Mouse (Mus musculus): ENCODE results near the gene Pik3c2g. TPM values are rescaled to one million over a fixed set of nuclear protein-coding genes. Genes with fewer than 3 reads are reported as not detected.

The Pik3c2g gene
- polyA plus RNA-seq, 1 experiment from 2014 or later, result 0.34 TPM

DNA sequence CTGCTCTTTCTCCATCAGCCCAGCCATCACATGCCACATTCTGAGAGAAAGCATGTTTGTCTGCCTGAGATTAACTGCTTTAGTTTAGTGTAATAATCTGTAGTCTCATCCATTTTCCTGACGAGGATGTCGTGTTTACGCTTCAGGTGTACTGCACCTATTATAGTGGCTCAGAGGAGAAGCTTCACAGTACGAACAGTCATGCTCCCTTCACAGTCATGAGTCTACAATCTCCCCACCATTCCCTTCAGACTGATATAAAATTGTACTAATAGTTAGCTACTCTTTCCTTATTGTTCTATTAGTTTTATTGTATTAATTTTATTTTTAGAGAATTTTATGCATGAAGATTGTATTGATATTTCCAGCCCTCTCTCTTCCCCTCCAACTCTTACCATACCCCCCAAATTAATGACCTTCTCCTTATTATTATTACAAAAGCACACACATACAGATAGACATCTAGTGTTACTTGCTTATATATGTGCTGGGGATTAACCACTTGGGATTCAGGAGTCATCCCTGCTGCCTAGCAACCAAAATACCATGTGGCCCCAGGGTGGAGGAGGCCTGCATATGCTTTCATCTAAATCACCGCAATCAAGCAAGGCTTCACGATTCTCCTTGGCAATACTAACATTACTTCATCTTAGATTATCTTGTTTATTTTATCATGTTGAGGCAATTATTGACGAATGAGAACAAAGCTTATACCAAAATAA lies 159.9 kb downstream of the Pik3c2g start:
- 63% methylated on average over 7 of the region's 7 CpGs for WGBS
- H3K4me3 ChIP-seq, result no peak overlapping the region
- peak; percentile 76 for ATAC-seq (replicated peaks)
- H3K27me3 ChIP-seq (replicated peaks), result no peaks in the 10 kb centered on the region
- no peaks in the 10 kb centered on the region for H3K9me3 ChIP-seq
- no peak overlapping the region for H3K4me2 ChIP-seq
- no peak overlapping the region for H3K9ac ChIP-seq
- H3K27ac ChIP-seq, result no peak overlapping the region
- H3K4me1 ChIP-seq, result no peaks in the 10 kb centered on the region
- H3K36me3 ChIP-seq (replicated peaks), result no peaks in the 10 kb centered on the region

DNA sequence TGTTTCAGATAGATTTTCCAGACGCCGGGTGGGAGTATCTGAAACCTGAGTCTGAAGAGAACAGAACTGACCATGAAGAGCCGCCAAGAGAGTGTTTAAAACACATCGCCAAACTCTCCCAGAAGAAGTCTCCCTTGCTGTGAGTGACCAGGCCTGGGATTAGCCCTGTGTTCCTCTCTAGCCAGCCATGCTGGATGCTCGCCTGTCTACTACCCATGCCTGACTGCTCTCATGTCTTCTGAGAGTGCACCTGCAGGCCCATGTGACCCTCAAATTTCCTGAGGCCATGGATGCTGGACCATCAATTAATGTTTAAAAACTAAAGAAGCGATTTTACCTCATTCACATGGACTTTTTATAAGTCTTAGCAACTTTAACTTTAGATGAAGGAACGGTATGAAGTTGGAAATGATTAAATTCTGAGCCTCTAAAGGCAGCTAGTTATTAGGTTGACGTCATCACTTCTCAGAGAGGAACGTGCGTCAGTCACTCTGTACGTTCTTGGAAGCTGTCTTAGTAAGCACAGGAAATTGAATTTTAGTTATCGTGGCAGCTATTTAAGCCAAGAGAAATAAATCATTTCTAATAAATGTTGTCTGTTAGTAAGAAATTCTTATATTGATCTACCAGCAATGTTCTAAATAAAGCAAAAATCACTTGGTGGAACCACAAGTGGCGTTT lies 161.2 kb downstream of the Pik3c2g start:
- Histone ChIP-seq H3K9me3 (no peaks in the 10 kb centered on the region), H3K36me3 (replicated peaks) (no peaks in the 10 kb centered on the region), H3K4me2 (no peak overlapping the region), H3K9ac (no peak overlapping the region), H3K4me3 (no peak overlapping the region), H3K4me1 (no peaks in the 10 kb centered on the region), H3K27me3 (replicated peaks) (no peaks in the 10 kb centered on the region), H3K27ac (no peak overlapping the region)
- 86% methylated on average over 13 of the region's 13 CpGs for WGBS
- ATAC-seq (replicated peaks), result no peak

DNA sequence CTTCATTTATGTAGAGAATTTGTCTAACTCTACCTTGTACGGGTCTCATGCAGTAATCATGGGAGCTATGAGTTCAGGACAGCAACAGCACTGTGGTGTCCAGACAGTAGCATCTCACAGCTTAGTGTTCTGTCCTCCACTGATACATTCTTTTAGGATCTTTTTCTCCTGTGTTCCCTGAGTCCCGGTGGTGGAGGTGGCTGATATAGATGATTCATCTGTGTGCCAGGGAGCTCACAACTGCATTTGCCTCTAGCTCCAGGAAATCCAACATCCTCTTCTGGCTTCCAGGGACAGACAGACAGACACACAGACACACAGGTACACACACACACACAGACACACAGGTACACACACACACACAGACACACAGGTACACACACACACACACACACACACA lies 163.6 kb downstream of the Pik3c2g start:
- Histone ChIP-seq H3K27ac (no peak overlapping the region), H3K9ac (no peak overlapping the region), H3K4me2 (no peak overlapping the region), H3K27me3 (replicated peaks) (no peaks in the 10 kb centered on the region), H3K4me3 (no peak overlapping the region), H3K4me1 (no peaks in the 10 kb centered on the region), H3K36me3 (replicated peaks) (no peaks in the 10 kb centered on the region), H3K9me3 (no peaks in the 10 kb centered on the region)
- 94% methylated on average over 2 of the region's 2 CpGs for WGBS
- no peak for ATAC-seq (replicated peaks)

GRCm38 (mm10) chr6:139751022-139751421 lies 164.0 kb downstream of the Pik3c2g start:
- Histone ChIP-seq H3K4me1 (no peaks in the 10 kb centered on the region), H3K27ac (no peak overlapping the region), H3K36me3 (replicated peaks) (no peaks in the 10 kb centered on the region), H3K27me3 (replicated peaks) (no peaks in the 10 kb centered on the region), H3K4me3 (no peak overlapping the region), H3K9ac (no peak overlapping the region), H3K4me2 (no peak overlapping the region), H3K9me3 (no peaks in the 10 kb centered on the region)
- 74% methylated on average over 3 of the region's 3 CpGs for WGBS
- no peak for ATAC-seq (replicated peaks)

DNA sequence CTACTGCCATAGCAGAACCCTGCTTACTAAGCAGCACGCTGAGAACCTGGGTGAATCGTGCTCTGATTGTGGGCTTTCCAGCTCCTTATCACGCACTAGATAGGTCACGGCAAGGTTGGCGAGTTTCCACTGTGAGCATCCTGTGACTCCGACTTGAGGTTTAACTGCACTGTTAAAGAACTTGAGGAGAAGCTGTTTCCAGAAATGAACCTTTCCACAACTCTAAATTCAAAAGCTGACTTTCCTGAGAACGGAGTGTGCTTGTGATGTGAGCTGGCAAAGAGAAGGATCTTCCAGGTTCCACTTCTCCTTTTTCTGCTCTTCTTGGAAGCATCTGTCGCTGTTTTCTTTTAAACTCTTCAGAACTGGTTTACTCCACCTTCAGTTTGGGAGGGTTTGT lies 170.9 kb downstream of the Pik3c2g start:
- Histone ChIP-seq H3K4me2 (no peak overlapping the region), H3K9ac (no peak overlapping the region), H3K36me3 (replicated peaks) (no peaks in the 10 kb centered on the region), H3K4me3 (no peak overlapping the region), H3K27ac (no peak overlapping the region), H3K9me3 (no peaks in the 10 kb centered on the region), H3K27me3 (replicated peaks) (no peaks in the 10 kb centered on the region), H3K4me1 (peaks cover 19% of the 10 kb centered on the region)
- WGBS, result 95% methylated on average over 8 of the region's 8 CpGs
- ATAC-seq (replicated peaks), result no peak

DNA sequence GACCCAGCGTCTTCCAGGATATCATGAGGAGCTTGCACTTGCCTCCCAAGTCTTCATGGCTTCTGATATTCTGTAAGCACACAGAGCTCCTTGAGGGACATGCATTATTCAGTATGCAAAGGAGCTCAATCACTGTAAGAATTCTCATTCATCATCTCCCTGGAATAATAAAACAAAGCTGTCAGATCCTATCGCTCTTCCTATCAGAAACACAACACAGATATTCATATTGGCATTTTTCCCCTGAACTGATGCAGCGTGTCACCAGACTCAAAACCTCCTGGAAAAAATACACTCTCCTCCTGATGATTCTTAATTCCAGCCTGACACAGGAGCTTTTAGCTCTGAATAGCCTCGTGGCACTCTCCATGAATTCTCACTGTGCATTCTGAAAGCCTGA lies 174.0 kb downstream of the Pik3c2g start:
- ATAC-seq (replicated peaks), result no peak; the same call in 1 of the 2 replicates
- Histone ChIP-seq H3K4me3 (no peak overlapping the region), H3K36me3 (replicated peaks) (no peaks in the 10 kb centered on the region), H3K27ac (0 out of 2 replicates have a peak overlapping the region, but pooled peaks have one; percentile 34), H3K27me3 (replicated peaks) (no peaks in the 10 kb centered on the region), H3K4me2 (peak overlapping the region; percentile 13; the same call in 1 of the 2 replicates), H3K9ac (no peak overlapping the region), H3K9me3 (no peaks in the 10 kb centered on the region), H3K4me1 (peaks cover 19% of the 10 kb centered on the region)
- WGBS, result 17% methylated on average over 4 of the region's 4 CpGs

GRCm38 (mm10) chr6:139764398-139764797 lies 177.4 kb downstream of the Pik3c2g start:
- H3K36me3 ChIP-seq (replicated peaks), result no peaks in the 10 kb centered on the region
- H3K27me3 ChIP-seq (replicated peaks), result no peaks in the 10 kb centered on the region
- H3K9me3 ChIP-seq, result no peaks in the 10 kb centered on the region
- peaks cover 19% of the 10 kb centered on the region for H3K4me1 ChIP-seq
- no peak overlapping the region for H3K9ac ChIP-seq
- H3K4me3 ChIP-seq, result no peak overlapping the region
- no peak for ATAC-seq (replicated peaks)
- H3K4me2 ChIP-seq, result no peak overlapping the region
- H3K27ac ChIP-seq, result no peak overlapping the region
- WGBS, result 88% methylated on average over 3 of the region's 3 CpGs

DNA sequence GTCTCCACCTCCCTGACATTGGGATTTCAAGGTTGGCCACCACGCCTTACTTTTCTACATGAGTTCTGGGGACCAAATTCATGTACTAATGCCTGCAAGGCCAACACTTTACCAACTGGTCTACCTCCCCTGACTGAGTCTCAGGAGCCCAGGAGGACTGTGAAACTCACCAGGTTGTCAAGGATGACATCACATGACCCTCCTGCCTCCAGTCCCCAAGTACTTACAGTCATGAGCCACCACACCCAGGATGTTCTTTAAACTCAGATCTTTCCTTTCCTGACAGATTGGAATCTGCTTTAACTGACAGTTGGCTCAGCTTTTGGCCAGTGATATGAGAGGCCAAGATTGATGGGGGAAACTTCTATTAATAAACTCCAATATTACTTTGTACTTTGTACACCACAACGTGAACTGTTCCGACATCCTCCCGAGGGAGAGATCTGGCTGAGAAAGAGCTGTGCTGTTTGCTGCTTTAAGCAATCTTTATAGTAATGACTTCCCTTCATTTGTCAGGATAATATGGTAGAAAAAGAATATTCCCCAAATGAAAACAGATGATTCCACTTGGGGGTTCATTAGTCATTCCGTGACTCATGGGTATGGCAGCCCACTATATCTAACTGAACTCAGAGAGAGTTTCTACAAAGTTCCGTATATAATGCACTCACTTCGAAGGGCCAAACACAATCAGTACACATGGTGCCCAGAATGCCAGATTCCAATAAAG lies 182.9 kb downstream of the Pik3c2g start:
- ATAC-seq (replicated peaks), result no peak
- Histone ChIP-seq H3K36me3 (replicated peaks) (no peaks in the 10 kb centered on the region), H3K9ac (no peak overlapping the region), H3K4me1 (no peaks in the 10 kb centered on the region), H3K27ac (no peak overlapping the region), H3K4me3 (no peak overlapping the region), H3K9me3 (no peaks in the 10 kb centered on the region), H3K27me3 (replicated peaks) (no peaks in the 10 kb centered on the region), H3K4me2 (no peak overlapping the region)
- WGBS, result 90% methylated on average over 7 of the region's 7 CpGs

DNA sequence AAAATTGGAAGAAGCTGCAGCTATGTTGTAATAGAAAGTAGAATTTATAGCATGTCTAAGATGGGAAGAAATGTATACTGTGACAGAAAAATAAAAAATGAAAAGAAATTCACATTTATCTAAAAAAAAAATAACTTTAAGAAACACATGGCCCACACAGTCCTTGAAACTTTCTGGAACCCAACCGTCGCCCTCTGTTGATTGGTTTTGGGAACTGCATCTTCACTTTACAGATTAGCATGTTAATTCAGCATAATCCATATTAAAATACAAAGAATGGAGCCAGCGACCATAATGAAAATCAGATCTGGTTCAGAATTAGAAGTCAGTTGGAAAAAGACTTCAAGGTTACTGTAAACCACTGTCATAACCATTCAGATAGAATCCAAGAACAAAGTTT lies 183.5 kb downstream of the Pik3c2g start:
- Histone ChIP-seq H3K27me3 (replicated peaks) (no peaks in the 10 kb centered on the region), H3K4me2 (no peak overlapping the region), H3K9ac (no peak overlapping the region), H3K4me1 (no peaks in the 10 kb centered on the region), H3K27ac (no peak overlapping the region), H3K9me3 (no peaks in the 10 kb centered on the region), H3K36me3 (replicated peaks) (no peaks in the 10 kb centered on the region), H3K4me3 (no peak overlapping the region)
- WGBS, result 34% methylated on average over 3 of the region's 3 CpGs
- no peak for ATAC-seq (replicated peaks)

DNA sequence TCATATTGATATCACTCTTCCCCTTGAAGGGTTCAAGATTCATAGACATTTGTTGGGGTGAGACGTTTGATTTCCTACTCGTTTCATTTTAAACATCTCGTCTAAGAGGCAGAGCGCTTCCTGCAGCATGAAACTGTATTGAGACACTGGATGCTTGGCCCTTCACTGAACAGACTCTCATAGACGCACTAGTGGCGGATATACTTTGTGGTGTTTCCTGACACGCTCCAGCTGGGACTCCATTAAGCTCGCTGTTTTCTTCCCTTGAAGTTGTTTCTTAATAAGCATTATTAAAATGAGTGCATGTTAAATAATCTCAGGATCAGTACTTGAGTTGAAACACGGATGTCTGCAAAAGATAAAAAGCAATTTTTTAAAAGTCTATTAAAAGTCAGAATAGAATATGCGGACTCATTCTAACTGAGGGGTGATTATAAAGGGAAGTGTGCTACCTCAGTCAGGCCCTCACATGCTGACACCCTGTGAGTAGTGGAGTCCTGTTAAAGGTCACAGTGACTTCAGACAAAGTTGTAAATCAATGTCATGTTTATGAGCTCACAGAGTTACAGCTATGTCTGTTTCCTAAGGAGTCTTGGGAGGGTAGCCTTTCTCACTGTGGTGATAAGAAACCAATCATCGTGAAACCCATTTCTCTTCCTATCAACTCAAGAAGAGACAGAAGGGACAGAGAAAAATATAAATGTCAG lies 190.7 kb downstream of the Pik3c2g start:
- no peaks in the 10 kb centered on the region for H3K9me3 ChIP-seq
- WGBS, result 83% methylated on average over 11 of the region's 11 CpGs
- ATAC-seq (replicated peaks), result no peak
- no peak overlapping the region for H3K4me3 ChIP-seq
- no peaks in the 10 kb centered on the region for H3K4me1 ChIP-seq
- H3K27ac ChIP-seq, result no peak overlapping the region
- H3K27me3 ChIP-seq (replicated peaks), result no peaks in the 10 kb centered on the region
- no peak overlapping the region for H3K9ac ChIP-seq
- H3K4me2 ChIP-seq, result no peak overlapping the region
- H3K36me3 ChIP-seq (replicated peaks), result no peaks in the 10 kb centered on the region

DNA sequence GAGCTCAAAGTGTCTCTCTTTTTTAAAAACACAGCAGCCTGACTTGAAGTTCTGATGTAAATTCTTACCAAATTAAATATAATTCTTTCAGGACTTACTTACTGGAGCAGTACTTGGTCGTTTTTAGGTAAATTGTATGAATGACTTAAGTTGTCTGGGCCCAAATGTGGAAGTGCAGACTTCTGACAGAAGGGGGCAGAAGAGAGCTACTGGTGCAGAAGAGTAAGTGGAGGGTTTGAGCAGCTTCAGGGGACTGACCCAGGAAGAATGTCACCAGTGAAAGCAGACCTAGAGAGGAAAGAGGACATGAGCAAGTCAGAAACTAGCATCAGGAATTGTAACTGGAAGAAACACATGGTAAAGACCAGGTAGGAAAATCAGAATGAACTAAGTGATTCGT lies 193.0 kb downstream of the Pik3c2g start:
- Histone ChIP-seq H3K4me2 (no peak overlapping the region), H3K4me1 (no peaks in the 10 kb centered on the region), H3K9me3 (no peaks in the 10 kb centered on the region), H3K4me3 (no peak overlapping the region), H3K27ac (no peak overlapping the region), H3K36me3 (replicated peaks) (no peaks in the 10 kb centered on the region), H3K9ac (no peak overlapping the region), H3K27me3 (replicated peaks) (no peaks in the 10 kb centered on the region)
- 70% methylated on average over 2 of the region's 2 CpGs for WGBS
- no peak for ATAC-seq (replicated peaks)

DNA sequence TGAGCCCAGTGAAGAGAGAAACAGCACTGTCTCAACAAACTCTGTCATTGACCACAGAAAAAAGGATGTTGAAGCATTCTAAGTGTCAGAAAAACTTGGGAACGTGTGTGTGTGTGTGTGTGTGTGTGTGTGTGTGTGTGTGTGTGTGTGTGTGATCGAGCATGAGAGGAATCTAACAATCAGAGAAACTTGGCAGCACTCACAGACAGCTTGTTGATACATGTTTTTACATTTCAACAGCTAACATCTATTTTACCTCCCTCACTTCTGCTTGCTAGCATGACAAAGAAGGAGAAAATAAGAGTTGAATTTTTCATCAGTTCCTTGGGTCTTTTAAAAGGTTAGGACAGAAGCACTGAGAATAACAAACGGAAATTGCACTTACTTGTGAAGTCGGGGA lies 202.5 kb downstream of the Pik3c2g start:
- WGBS, result 71% methylated on average over 4 of the region's 4 CpGs

More for the DNA sequence above, 202.5 kb downstream of the Pik3c2g start:
- ATAC-seq (replicated peaks), result no peak
- H3K9ac ChIP-seq, result no peak overlapping the region
- H3K27ac ChIP-seq, result no peak overlapping the region
- H3K4me2 ChIP-seq, result no peak overlapping the region
- no peaks in the 10 kb centered on the region for H3K36me3 ChIP-seq (replicated peaks)
- no peak overlapping the region for H3K4me3 ChIP-seq
- no peaks in the 10 kb centered on the region for H3K4me1 ChIP-seq
- H3K9me3 ChIP-seq, result no peaks in the 10 kb centered on the region
- H3K27me3 ChIP-seq (replicated peaks), result no peaks in the 10 kb centered on the region
